Mouse (Mus musculus) brown adipose tissue, adult 24 weeks (tissue): ENCODE measurements at regions not wholly inside any gene's neighbourhood (a gene's known extent, or its start where the extent isn't known, plus 50 kb on each side); places are given as distances from the start of the nearest gene placed in this dataset.

Source experiments
- H3K27ac ChIP-seq: fragments of 200-500 bp; replicated peaks from 2 replicates; pipeline ENCODE4 v1.5.1; 2012; ENCODE audit warnings: low read depth, mild to moderate bottlenecking, low read length
- H3K4me1 ChIP-seq: fragments of 200-500 bp; 2 replicates; pipeline ENCODE4 v1.6.1; 2012; ENCODE audit warnings: low read length, mixed read lengths; ENCODE audit not compliant: control insufficient read depth, insufficient read depth, insufficient read length
- H3K4me3 ChIP-seq: fragments of 200-500 bp; 2 replicates; pipeline ENCODE4 v1.5.1; 2012; ENCODE audit warnings: low read depth, mild to moderate bottlenecking, low read length, moderate library complexity; ENCODE audit not compliant: insufficient read depth

DNA sequence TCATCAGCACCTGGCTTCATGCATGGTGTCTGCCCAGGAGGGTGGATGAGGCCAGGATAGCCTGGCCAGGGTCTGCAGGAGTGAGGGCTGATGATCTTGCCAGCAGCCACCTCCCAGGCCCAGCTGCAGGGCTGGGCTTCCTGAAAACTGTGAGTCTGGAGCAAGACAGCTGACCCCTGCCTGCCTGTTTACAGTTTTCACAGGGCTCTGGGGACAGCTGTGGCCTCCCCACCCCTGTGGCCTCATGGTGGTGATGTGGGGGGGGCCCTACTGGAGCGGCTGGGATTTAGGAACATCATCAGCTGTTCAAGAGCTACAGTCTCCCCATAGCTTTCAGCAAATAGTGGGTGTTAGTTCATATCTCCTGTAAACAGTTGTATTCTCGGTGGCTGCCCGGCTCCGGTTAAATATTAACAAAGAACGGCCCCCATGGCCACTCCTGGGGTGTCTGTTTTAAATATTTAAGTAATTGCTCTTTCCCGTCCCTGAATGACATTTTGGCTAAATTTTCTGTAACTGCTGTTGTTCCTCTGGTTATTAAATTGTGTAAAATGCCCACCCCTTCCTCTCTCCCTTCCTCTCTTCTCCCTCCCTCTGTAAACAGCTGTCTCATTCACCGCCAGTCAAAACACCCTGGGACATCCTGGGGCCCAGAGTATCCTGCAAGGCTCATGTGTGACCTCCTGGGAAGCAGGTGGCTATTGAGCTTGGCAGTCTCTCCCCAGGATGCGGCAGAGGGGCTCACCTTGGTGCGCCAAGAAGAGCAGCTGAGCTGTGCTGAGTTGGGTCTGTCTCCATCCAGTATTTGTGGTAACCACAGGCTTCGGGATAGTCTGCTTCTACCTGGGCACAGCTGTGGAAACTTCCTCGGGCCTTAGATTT, 57.9 kb upstream of the Pcsk6 start:
- H3K4me1 ChIP-seq: peaks cover 5% of the 10 kb centered on the region
- H3K27ac ChIP-seq: no peak overlapping the region
- H3K4me3 ChIP-seq: no peak overlapping the region
